Mouse (Mus musculus) neural tube, embryonic 14.5 days (tissue): ENCODE results near the gene Mup14. TPM values are rescaled to one million over a fixed set of nuclear protein-coding genes. Genes with fewer than 3 reads are reported as not detected.
"Not testable (repeated sequence)": the region's sequence is repeated elsewhere in the genome, so short reads cannot be mapped to it uniquely, and the experiment has no call there.

Source experiments
- ATAC-seq: fragments of 200-750 bp; cut with Nextera tagmentation; 2 replicates; pipeline ENCODE4 v1.8.0; 2017; ENCODE audit warnings: low read depth, mild to moderate bottlenecking, moderate TSS enrichment, moderate library complexity
- H3K27ac ChIP-seq: fragments of 300-500 bp; sonication (generic); 2 replicates; pipeline ENCODE4 v1.5.1; 2014; ENCODE audit warnings: low read depth, mild to moderate bottlenecking, control low read depth, low read length, moderate library complexity, mixed read lengths
- H3K27me3 ChIP-seq: fragments of 300-500 bp; sonication (generic); 2 replicates; pipeline ENCODE4 v1.6.1; 2014; ENCODE audit warnings: low read length; ENCODE audit not compliant: control insufficient read depth, insufficient read depth
- H3K36me3 ChIP-seq: fragments of 300-500 bp; sonication (generic); 2 replicates; pipeline ENCODE4 v1.6.1; 2014; ENCODE audit warnings: low read length, mixed read lengths; ENCODE audit not compliant: control insufficient read depth, insufficient read depth
- H3K4me1 ChIP-seq: fragments of 300-500 bp; sonication (generic); 2 replicates; pipeline ENCODE4 v1.6.1; 2014; ENCODE audit warnings: low read length; ENCODE audit not compliant: control insufficient read depth, insufficient read depth
- H3K4me2 ChIP-seq: fragments of 300-500 bp; sonication (generic); 2 replicates; pipeline ENCODE4 v1.6.1; 2014; ENCODE audit warnings: mild to moderate bottlenecking, low read depth, low read length, control low read depth
- H3K4me3 ChIP-seq: fragments of 300-500 bp; sonication (generic); 2 replicates; pipeline ENCODE4 v1.5.1; 2014; ENCODE audit warnings: low read depth, low read length, control low read depth, mixed read lengths
- H3K9ac ChIP-seq: fragments of 300-500 bp; sonication (generic); replicated peaks from 2 replicates; pipeline ENCODE4 v1.6.1; 2014; ENCODE audit warnings: low read depth, mild to moderate bottlenecking, control low read depth, low read length, mixed read lengths
- H3K9me3 ChIP-seq: fragments of 300-500 bp; sonication (generic); 2 replicates; pipeline ENCODE4 v1.6.1; 2016; ENCODE audit warnings: low read length; ENCODE audit not compliant: control insufficient read depth
- WGBS: fragments of 180-500 bp; shearing (Covaris S2); extraction: QIAGEN DNeasy Blood & Tissue Kit; methylation state at CpG from one replicate; pipeline ENCODE4 v1.1.7; 2014; 5-methylcytosine and 5-hydroxymethylcytosine counted together
- polyA plus RNA-seq: library from polyadenylated mRNA; unstranded; fragments of >200 nt; fragmentation: Nextera tagmentation; extraction: Ambion mirVana; gene quantifications from 2 replicates; pipeline ENCODE4 v1.2.1, GENCODE M21; 2014

The Mup14 gene
- polyA plus RNA-seq: not detected in 2 replicates

- not testable (repeated sequence) for H3K27ac ChIP-seq, H3K4me2 ChIP-seq, ATAC-seq, H3K9me3 ChIP-seq, H3K4me1 ChIP-seq, H3K9ac ChIP-seq, H3K4me3 ChIP-seq, H3K27me3 ChIP-seq, H3K36me3 ChIP-seq
- 90% methylated on average over 4 of the region's 6 CpGs for WGBS
Measured at GRCm38 (mm10) chr4:61303900-61304299, at the start of gene Mup14. Gene Mup14 (minus strand): TSS chr4:61304000.

- H3K4me1 ChIP-seq, ATAC-seq, H3K27ac ChIP-seq, H3K4me3 ChIP-seq, H3K9me3 ChIP-seq, H3K27me3 ChIP-seq, H3K4me2 ChIP-seq, H3K36me3 ChIP-seq, H3K9ac ChIP-seq: not testable (repeated sequence)
- 88% methylated on average over 3 of the region's 5 CpGs for WGBS
Measured at GRCm38 (mm10) chr4:61338108-61338507, 34.3 kb upstream of the Mup14 start.

Other genes starting within 250 kb of the Mup14 start
- not detected in 2 replicates for gene Mup13, start 75.7 kb downstream of the Mup14 start, polyA plus RNA-seq
- gene Mup15, start 135.7 kb upstream of the Mup14 start, polyA plus RNA-seq: not detected in 2 replicates
- gene Mup16, start 215.5 kb upstream of the Mup14 start, polyA plus RNA-seq: not detected in 2 replicates